Mouse (Mus musculus) midbrain, embryonic 16.5 days (tissue): ENCODE results near the gene Zfp853. TPM values are rescaled to one million over a fixed set of nuclear protein-coding genes. Genes with fewer than 3 reads are reported as not detected.

Source experiments
- ATAC-seq: fragments of 200-750 bp; cut with Nextera tagmentation; 2 replicates; pipeline ENCODE4 v1.8.0; 2017; ENCODE audit warnings: moderate TSS enrichment
- H3K27ac ChIP-seq: fragments of 300-500 bp; sonication (generic); 2 replicates; pipeline ENCODE4 v1.5.1; 2014; ENCODE audit warnings: mild to moderate bottlenecking, low read length, mixed read lengths
- H3K27me3 ChIP-seq: fragments of 300-500 bp; sonication (generic); 2 replicates; pipeline ENCODE4 v1.6.1; 2014; ENCODE audit warnings: low read depth, low read length, mixed read lengths; ENCODE audit not compliant: control insufficient read depth, insufficient read depth
- H3K36me3 ChIP-seq: fragments of 300-500 bp; sonication (generic); 2 replicates; pipeline ENCODE4 v1.6.1; 2014; ENCODE audit warnings: mild to moderate bottlenecking, low read length, moderate library complexity, mixed read lengths; ENCODE audit not compliant: control insufficient read depth, insufficient read depth
- H3K4me1 ChIP-seq: fragments of 300-500 bp; sonication (generic); 2 replicates; pipeline ENCODE4 v1.6.1; 2014; ENCODE audit warnings: mild to moderate bottlenecking, low read length, mixed read lengths; ENCODE audit not compliant: control insufficient read depth, insufficient read depth
- H3K4me2 ChIP-seq: fragments of 300-500 bp; sonication (generic); 2 replicates; pipeline ENCODE4 v1.6.1; 2014; ENCODE audit warnings: mild to moderate bottlenecking, low read length, mixed read lengths
- H3K4me3 ChIP-seq: fragments of 300-500 bp; sonication (generic); 2 replicates; pipeline ENCODE4 v1.5.1; 2014; ENCODE audit warnings: low read depth, mild to moderate bottlenecking, low read length, moderate library complexity, mixed read lengths
- H3K9ac ChIP-seq: fragments of 300-500 bp; sonication (generic); 2 replicates; pipeline ENCODE4 v1.6.1; 2014; ENCODE audit warnings: low read depth, low read length, mixed read lengths
- H3K9me3 ChIP-seq: fragments of 300-500 bp; sonication (generic); replicated peaks from 2 replicates; pipeline ENCODE4 v1.6.1; 2014; ENCODE audit warnings: mild to moderate bottlenecking, low read length, mixed read lengths; ENCODE audit not compliant: control insufficient read depth, poor library complexity, severe bottlenecking
- WGBS: fragments of 180-500 bp; shearing (Covaris S2); extraction: QIAGEN DNeasy Blood & Tissue Kit; methylation state at CpG from one replicate; pipeline ENCODE4 v1.1.7; 2014; 5-methylcytosine and 5-hydroxymethylcytosine counted together
- polyA plus RNA-seq: library from polyadenylated mRNA; unstranded; fragments of >200 nt; fragmentation: Nextera tagmentation; extraction: Ambion mirVana; gene quantifications from 2 replicates; pipeline ENCODE4 v1.2.1, GENCODE M21; 2015

Gene Zfp853
- polyA plus RNA-seq, 1 experiment from 2014 or later: 0.48 TPM

DNA sequence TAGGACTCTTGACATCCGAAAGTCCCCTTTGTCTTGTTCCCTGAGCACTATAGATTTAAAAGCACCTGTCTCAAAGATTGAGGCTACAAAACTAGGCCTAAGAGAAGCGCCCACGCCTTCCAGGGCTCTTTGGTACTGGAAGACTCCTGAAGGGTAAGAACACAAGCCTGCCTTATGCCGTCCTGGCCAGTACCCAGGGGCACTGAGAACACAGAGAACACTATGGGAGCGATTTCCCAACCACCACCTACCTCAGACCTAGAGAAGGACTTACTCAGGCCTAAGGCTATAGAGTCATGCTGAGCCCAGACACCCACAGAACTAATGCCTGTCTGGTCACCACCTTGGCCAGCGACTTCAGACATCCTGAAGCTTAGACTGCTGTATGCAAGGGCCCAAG, 26.6 kb downstream of the Zfp853 start:
- no peak for ATAC-seq

DNA sequence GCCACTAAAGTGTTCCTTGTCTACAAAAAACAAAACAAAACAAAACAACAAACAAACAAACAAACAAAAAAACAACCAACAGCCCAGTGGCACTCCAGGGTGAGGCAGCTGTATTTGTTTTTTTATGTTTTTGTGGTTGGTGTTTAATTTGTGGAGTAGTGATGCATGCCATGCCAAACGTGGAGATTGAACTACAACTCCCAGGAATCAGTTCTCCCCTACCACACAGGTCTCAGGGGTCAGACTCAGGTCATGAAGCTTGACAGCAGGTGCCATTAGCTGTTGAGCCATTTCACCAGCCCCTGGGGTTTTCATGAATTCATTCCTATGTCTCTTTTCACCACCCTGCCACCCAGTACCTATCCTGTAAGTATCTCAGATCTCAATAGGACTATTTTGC, 28.0 kb downstream of the Zfp853 start:
- Histone ChIP-seq H3K4me3 (no peak overlapping the region), H3K9me3 (no peaks in the 10 kb centered on the region), H3K27me3 (no peaks in the 10 kb centered on the region), H3K27ac (no peak overlapping the region), H3K4me2 (no peak overlapping the region), H3K9ac (no peak overlapping the region), H3K4me1 (peaks cover 17% of the 10 kb centered on the region), H3K36me3 (peaks cover 21% of the 10 kb centered on the region)
- whole genome bisulfite sequencing: 61% methylated on average over 1 of the region's 1 CpGs
- ATAC-seq: no peak

More for the DNA sequence above, 26.6 kb downstream of the Zfp853 start:
- WGBS: 80% methylated on average over 6 of the region's 6 CpGs
- Histone ChIP-seq H3K27me3 (no peaks in the 10 kb centered on the region), H3K27ac (no peak overlapping the region), H3K4me2 (no peak overlapping the region), H3K4me1 (peaks cover 27% of the 10 kb centered on the region), H3K36me3 (peaks cover 16% of the 10 kb centered on the region), H3K9ac (no peak overlapping the region), H3K9me3 (no peaks in the 10 kb centered on the region), H3K4me3 (no peak overlapping the region)

DNA sequence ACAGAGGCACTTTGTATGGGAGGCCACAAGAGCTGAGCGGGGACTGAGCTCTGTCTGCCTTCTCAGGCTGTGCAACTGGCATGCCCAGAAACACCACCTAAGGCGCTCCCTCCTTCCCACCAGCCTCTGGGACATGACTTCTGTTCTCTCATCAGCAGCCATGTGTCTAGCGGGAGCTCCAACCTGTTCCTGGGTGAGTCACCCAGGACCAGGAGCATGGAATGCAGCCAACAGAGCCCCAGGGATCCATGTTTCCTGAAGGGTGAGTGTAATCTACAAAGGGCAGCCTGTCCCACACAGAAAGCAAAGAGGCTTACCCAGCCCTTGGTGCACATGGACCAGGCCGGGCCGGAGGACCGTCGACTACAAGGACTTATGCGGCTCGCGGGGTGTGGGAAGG, 28.7 kb downstream of the Zfp853 start:
- no peak overlapping the region for H3K4me2 ChIP-seq
- no peak overlapping the region for H3K27ac ChIP-seq
- H3K9me3 ChIP-seq: no peaks in the 10 kb centered on the region
- WGBS: 95% methylated on average over 10 of the region's 10 CpGs
- no peak for ATAC-seq
- H3K4me1 ChIP-seq: peaks cover 16% of the 10 kb centered on the region
- peaks cover 22% of the 10 kb centered on the region for H3K36me3 ChIP-seq
- no peak overlapping the region for H3K9ac ChIP-seq
- no peaks in the 10 kb centered on the region for H3K27me3 ChIP-seq
- H3K4me3 ChIP-seq: no peak overlapping the region

DNA sequence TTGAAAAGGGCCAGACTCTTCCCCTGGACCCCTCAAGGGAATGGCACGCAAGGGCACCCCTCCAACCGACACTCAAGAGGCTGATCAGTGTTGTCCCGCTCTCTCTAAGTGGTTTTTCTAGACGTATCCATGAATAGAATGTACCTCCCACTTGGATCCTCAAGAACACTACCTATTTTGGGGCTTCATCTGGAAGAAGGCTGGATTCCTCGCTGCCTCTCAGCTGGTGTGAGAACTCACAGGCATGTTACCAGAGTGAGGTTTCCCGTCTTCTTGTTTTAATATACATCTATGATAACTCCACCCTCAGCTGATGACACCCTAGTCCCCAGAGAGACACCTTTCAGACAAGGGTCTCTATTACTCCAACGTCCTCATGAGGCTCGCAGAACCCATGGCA, 31.8 kb downstream of the Zfp853 start:
- WGBS: 96% methylated on average over 8 of the region's 8 CpGs
- H3K36me3 ChIP-seq: peaks cover 29% of the 10 kb centered on the region
- H3K4me1 ChIP-seq: peaks cover 3% of the 10 kb centered on the region; the same call in 1 of the 2 replicates
- no peak overlapping the region for H3K9ac ChIP-seq
- no peak for ATAC-seq
- peaks cover 16% of the 10 kb centered on the region for H3K27me3 ChIP-seq
- H3K4me2 ChIP-seq: no peak overlapping the region
- no peak overlapping the region for H3K27ac ChIP-seq
- H3K9me3 ChIP-seq: no peaks in the 10 kb centered on the region
- H3K4me3 ChIP-seq: no peak overlapping the region

DNA sequence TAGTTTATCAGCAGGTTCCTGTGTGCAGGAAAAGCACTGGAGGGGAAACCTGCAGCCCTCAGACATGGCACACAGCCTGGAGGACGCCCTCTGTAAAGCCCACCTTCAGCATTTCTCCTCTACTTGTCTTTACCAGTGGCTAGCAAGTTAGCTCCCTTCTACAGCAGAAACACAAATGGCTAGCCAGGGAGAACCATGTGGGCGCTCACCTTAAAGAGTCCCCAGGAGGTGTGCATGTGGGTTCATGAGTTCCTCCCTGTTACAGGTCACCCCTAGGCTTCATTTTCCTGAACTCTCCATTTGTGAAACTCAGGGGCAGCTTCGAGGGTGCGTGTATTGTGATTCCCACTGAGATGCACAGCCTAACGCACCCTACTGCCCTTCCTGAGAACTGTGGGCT, 37.6 kb downstream of the Zfp853 start:
- peaks cover 28% of the 10 kb centered on the region for H3K27me3 ChIP-seq
- ATAC-seq: no peak
- H3K4me3 ChIP-seq: no peak overlapping the region
- no peak overlapping the region for H3K27ac ChIP-seq
- WGBS: 85% methylated on average over 5 of the region's 5 CpGs
- no peak overlapping the region for H3K4me2 ChIP-seq
- peaks cover 14% of the 10 kb centered on the region for H3K4me1 ChIP-seq
- H3K36me3 ChIP-seq: peaks cover 42% of the 10 kb centered on the region
- no peak overlapping the region for H3K9ac ChIP-seq
- no peaks in the 10 kb centered on the region; the same call in 1 of the 2 replicates for H3K9me3 ChIP-seq

DNA sequence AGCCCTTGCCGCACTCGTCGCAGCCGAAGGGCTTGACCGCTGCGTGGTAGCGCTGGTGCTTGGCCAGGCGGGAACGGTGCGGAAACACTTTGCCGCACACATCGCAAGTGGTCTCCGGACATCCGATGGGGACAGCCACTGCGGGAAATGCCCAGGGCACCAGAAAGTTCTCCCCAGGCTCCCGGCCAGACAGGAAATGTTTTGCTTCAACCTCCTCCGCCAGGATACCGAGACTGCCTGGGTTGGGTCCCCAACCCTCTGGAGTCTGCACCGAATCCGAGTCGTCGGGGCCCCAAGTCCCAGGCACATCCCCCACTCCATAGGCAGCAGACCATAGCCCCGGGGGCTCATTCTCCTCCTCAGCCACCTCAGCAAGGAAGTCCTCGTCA, 38.3 kb downstream of the Zfp853 start:
- ATAC-seq: no peak
- no peaks in the 10 kb centered on the region; the same call in 1 of the 2 replicates for H3K9me3 ChIP-seq
- 31% methylated on average over 24 of the region's 24 CpGs for WGBS
- peaks cover 14% of the 10 kb centered on the region for H3K4me1 ChIP-seq
- H3K4me2 ChIP-seq: no peak overlapping the region
- H3K4me3 ChIP-seq: no peak overlapping the region
- peaks cover 42% of the 10 kb centered on the region for H3K36me3 ChIP-seq
- H3K27ac ChIP-seq: no peak overlapping the region
- H3K9ac ChIP-seq: no peak overlapping the region
- peaks cover 28% of the 10 kb centered on the region for H3K27me3 ChIP-seq

DNA sequence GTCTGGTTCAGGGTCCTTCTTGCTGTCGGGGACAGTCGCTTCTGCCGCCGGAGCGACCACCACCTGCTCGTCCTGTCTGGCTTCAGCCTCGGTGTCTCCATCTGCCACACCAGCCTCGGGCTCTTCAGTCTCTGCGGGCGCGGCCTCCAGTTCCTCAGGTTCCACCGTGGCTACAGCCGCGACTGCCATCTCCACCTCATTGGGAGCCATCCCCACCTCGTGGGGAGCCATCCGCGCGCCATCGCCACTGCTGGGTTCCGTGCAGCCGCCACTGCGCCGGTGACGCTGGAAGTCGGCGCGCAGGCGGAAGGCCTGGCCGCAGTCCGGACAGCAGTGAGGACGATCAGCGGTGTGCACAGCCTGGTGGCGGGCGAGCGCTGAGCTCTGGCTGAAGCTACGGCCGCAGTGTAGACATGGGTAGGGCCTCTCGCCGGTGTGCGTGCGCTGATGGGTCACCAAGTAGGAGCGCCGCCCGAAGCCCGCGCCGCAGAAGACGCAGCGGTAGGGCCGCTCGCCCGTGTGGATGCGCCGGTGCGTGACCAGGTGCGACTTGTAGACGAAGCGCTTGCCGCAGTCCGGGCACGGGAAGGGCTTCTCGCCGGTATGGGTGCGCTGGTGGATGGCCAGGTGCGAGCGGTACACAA, 38.8 kb downstream of the Zfp853 start:
- H3K27ac ChIP-seq: no peak overlapping the region
- H3K4me2 ChIP-seq: no peak overlapping the region
- peaks cover 28% of the 10 kb centered on the region for H3K27me3 ChIP-seq
- peaks cover 14% of the 10 kb centered on the region for H3K4me1 ChIP-seq
- H3K36me3 ChIP-seq: peaks cover 45% of the 10 kb centered on the region
- no peak for ATAC-seq
- H3K9ac ChIP-seq: 0 out of 2 replicates have a peak overlapping the region, but pooled peaks have one; percentile 50
- H3K9me3 ChIP-seq: no peaks in the 10 kb centered on the region; the same call in 1 of the 2 replicates
- no peak overlapping the region for H3K4me3 ChIP-seq
- WGBS: 18% methylated on average over 66 of the region's 66 CpGs

DNA sequence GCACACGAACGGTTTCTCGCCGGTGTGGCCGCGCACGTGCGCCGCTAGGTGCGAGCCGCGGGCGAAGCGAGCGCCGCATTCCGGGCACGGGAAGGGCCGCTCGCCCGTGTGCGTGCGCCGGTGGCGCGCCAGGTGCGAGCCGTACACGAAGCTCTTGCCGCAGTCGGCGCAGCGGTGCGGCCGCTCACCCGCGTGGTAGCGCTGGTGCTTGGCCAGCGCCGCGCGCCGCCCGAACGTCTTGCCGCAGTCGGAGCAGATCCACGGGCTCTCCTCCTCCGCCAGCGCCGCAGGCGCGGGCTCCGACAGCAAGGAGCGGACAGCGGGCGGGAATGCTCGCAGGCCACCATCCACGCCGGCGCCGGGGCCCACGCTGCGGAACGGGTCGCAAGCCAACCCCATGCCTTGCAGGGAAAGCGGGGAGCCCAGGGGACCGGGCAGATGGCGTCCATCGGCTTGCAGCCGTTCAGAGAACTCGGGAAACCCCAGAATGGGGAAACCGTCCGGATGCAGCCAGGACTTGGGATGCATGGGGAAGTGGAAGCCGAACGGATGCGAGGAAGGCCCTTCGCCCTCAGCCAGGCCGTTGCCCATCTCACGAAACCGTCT, 39.4 kb downstream of the Zfp853 start:
- H3K9me3 ChIP-seq: no peaks in the 10 kb centered on the region; the same call in 1 of the 2 replicates
- H3K4me1 ChIP-seq: peaks cover 14% of the 10 kb centered on the region
- peak overlapping the region; percentile 50; the same call in 1 of the 2 replicates for H3K9ac ChIP-seq
- no peak overlapping the region for H3K27ac ChIP-seq
- peaks cover 28% of the 10 kb centered on the region for H3K27me3 ChIP-seq
- H3K4me3 ChIP-seq: peak overlapping the region; percentile 18
- H3K4me2 ChIP-seq: peak overlapping the region; percentile 46
- H3K36me3 ChIP-seq: peaks cover 46% of the 10 kb centered on the region
- 6% methylated on average over 78 of the region's 81 CpGs for WGBS
- no peak for ATAC-seq

DNA sequence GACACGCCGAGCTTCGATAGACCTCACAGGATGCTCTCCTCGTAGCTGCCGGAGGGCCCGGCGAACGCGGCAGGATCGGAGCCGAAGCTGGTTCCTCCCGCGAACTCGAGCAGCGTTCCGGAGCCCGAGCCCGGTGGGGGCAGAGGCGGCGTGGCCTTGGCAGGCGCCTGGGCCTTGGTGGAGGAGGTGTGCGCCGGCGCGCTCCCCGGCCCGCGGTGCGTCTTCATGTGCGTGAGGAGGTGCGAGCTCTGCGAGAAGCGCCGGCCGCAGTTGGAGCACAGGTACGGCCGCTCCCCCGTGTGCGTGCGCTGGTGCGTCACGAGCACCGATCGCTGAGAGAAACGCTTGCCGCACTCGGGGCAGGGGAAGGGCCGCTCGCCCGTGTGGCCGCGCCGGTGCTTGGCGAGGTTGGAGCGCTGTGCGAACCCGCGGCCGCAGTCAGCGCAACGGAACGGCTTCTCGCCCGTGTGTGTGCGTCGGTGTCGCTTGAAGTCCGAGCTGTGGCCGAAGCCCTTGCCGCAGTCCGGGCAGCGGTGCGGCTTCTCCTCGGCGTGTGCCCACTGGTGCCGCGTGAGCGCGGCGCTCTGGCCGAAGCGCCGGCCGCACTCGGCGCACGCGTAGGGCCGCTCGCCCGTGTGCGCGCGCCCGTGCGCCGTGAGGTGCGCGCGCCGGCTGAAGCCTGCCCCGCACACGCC, 40.1 kb downstream of the Zfp853 start:
- 7% methylated on average over 100 of the region's 103 CpGs for WGBS
- no peak for ATAC-seq
- peaks cover 28% of the 10 kb centered on the region for H3K27me3 ChIP-seq
- no peaks in the 10 kb centered on the region; the same call in 1 of the 2 replicates for H3K9me3 ChIP-seq
- H3K27ac ChIP-seq: no peak overlapping the region
- H3K9ac ChIP-seq: peak overlapping the region; percentile 50; the same call in 1 of the 2 replicates
- peak overlapping the region; percentile 18 for H3K4me3 ChIP-seq
- peaks cover 45% of the 10 kb centered on the region for H3K36me3 ChIP-seq
- peaks cover 14% of the 10 kb centered on the region for H3K4me1 ChIP-seq
- H3K4me2 ChIP-seq: peak overlapping the region; percentile 46
